Mouse (Mus musculus) liver, embryonic 15.5 days (tissue): ENCODE data around the gene Prl. TPM values are rescaled to one million over a fixed set of nuclear protein-coding genes. Genes with fewer than 3 reads are reported as not detected.
"Not testable (repeated sequence)": the region's sequence is repeated elsewhere in the genome, so short reads cannot be mapped to it uniquely, and the experiment has no call there.

Experiments used
- ATAC-seq: fragments of 200-750 bp; cut with Nextera tagmentation; 2 replicates; pipeline ENCODE4 v1.8.0; 2017; ENCODE audit warnings: moderate number of reproducible peaks, mild to moderate bottlenecking, moderate library complexity; ENCODE audit not compliant: insufficient read depth
- H3K27ac ChIP-seq: fragments of 300-500 bp; sonication (generic); replicated peaks from 2 replicates; pipeline ENCODE4 v1.5.1; 2015; ENCODE audit warnings: mild to moderate bottlenecking, inconsistent platforms
- H3K27me3 ChIP-seq: fragments of 300-500 bp; sonication (generic); 2 replicates; pipeline ENCODE4 v1.6.1; 2015; ENCODE audit warnings: mild to moderate bottlenecking, inconsistent platforms
- H3K36me3 ChIP-seq: fragments of 300-500 bp; sonication (generic); replicated peaks from 2 replicates; pipeline ENCODE4 v1.6.1; 2015; ENCODE audit warnings: moderate library complexity, mild to moderate bottlenecking, inconsistent platforms
- H3K4me1 ChIP-seq: fragments of 300-500 bp; sonication (generic); replicated peaks from 2 replicates; pipeline ENCODE4 v1.6.1; 2015; ENCODE audit warnings: inconsistent platforms
- H3K4me2 ChIP-seq: fragments of 300-500 bp; sonication (generic); 2 replicates; pipeline ENCODE4 v1.6.1; 2015; ENCODE audit warnings: moderate library complexity, mild to moderate bottlenecking, inconsistent platforms
- H3K4me3 ChIP-seq: fragments of 300-500 bp; sonication (generic); replicated peaks from 2 replicates; pipeline ENCODE4 v1.5.1; 2015; ENCODE audit warnings: mild to moderate bottlenecking, inconsistent platforms
- H3K9ac ChIP-seq: fragments of 300-500 bp; sonication (generic); 2 replicates; pipeline ENCODE4 v1.6.1; 2015; ENCODE audit warnings: moderate library complexity, mild to moderate bottlenecking, inconsistent platforms
- H3K9me3 ChIP-seq: fragments of 300-500 bp; sonication (generic); replicated peaks from 2 replicates; pipeline ENCODE4 v1.6.1; 2016; ENCODE audit warnings: inconsistent platforms
- WGBS: fragments of 180-500 bp; shearing (Covaris S2); methylation state at CpG from one replicate; pipeline ENCODE4 v1.1.7; 2015; ENCODE audit warnings: mixed read lengths; ENCODE audit not compliant: insufficient replicate concordance; 5-methylcytosine and 5-hydroxymethylcytosine counted together
- polyA plus RNA-seq: library from polyadenylated mRNA; unstranded; fragments of >200 nt; fragmentation: Nextera tagmentation; extraction: Ambion mirVana; gene quantifications from 2 replicates; pipeline ENCODE4 v1.2.1, GENCODE M21; 2015

Prl gene
- not detected in 2 replicates for polyA plus RNA-seq

DNA sequence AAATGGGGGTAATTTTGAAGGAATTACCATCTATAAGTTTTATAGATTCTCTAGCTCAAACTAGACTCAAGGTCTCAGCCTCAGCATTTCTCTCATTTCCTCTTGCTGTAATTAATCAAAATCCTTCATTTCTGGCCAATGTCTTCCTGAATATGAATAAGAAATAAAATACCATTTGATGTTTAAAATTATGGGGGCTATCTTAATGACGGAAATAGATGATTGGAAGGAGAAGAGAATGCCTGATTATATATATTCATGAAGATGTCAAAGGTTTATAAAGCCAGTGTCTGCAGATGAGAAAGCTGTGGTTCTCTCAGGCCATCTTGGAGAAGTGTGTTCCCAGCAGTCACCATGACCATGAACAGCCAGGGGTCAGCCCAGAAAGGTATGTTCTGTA, at the start of gene Prl:
Prl (plus strand) TSS at position 301 of the 400 bp plus-strand sequence.
- Histone ChIP-seq H3K36me3 (no peaks in the 10 kb centered on the region), H3K27me3 (no peaks in the 10 kb centered on the region), H3K4me3 (no peak within 1 kb of the TSS), H3K4me2 (no peak within 1 kb of the TSS), H3K9ac (no peak within 1 kb of the TSS), H3K4me1 (no peaks in the 10 kb centered on the region), H3K9me3 (no peaks in the 10 kb centered on the region), H3K27ac (no peak within 1 kb of the TSS)
- 58% methylated on average over 1 of the region's 1 CpGs for WGBS
- no peak for ATAC-seq

DNA sequence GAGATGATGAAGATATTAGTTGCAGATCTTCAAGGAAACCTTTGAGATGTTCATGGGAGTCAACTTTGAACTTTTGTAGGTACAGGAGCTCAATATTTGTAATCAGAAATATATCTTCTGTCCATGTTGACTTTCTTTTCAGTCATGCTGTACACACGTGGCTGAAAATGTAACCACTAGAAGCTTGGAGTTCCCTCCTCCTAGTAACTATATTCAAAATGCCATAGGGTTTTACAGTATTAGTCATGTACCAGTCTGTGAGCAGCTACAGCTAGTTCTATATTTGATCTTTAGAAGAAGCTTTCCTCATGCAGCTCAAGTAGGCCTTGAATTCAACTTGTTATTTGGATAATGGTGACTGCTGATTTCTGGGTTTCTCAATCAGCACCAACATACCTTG, 30.8 kb upstream of the Prl start:
- H3K9ac ChIP-seq, result no peak overlapping the region
- ATAC-seq, result no peak
- H3K4me2 ChIP-seq, result no peak overlapping the region
- no peak overlapping the region for H3K4me3 ChIP-seq
- no peak overlapping the region for H3K27ac ChIP-seq
- H3K36me3 ChIP-seq, result no peaks in the 10 kb centered on the region
- WGBS, result 39% methylated on average over 1 of the region's 1 CpGs
- no peaks in the 10 kb centered on the region for H3K27me3 ChIP-seq
- no peaks in the 10 kb centered on the region for H3K4me1 ChIP-seq
- H3K9me3 ChIP-seq, result no peaks in the 10 kb centered on the region

DNA sequence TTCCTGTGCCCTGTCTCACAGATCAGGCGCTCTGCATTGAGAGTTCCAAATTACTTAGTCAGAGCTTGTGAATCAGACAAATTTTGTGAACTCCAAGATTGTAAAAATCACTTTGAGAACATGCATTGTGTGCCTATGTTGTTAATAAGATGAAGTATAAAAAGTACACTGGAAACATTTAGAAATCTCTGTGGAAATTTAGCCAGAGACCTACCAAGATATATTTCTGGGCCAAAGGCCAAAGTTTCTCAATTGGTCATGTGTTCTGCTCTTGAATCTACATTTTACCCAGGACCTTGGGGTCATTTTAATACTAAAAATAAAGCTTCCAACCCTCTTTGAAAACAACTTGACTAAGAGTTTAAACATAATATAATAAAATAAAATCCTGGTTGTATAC, 30.0 kb upstream of the Prl start:
- Histone ChIP-seq H3K9ac (no peak overlapping the region), H3K36me3 (no peaks in the 10 kb centered on the region), H3K4me3 (no peak overlapping the region), H3K4me1 (no peaks in the 10 kb centered on the region), H3K27ac (no peak overlapping the region), H3K4me2 (no peak overlapping the region), H3K9me3 (no peaks in the 10 kb centered on the region), H3K27me3 (no peaks in the 10 kb centered on the region)
- 70% methylated on average over 1 of the region's 1 CpGs for WGBS
- no peak for ATAC-seq

DNA sequence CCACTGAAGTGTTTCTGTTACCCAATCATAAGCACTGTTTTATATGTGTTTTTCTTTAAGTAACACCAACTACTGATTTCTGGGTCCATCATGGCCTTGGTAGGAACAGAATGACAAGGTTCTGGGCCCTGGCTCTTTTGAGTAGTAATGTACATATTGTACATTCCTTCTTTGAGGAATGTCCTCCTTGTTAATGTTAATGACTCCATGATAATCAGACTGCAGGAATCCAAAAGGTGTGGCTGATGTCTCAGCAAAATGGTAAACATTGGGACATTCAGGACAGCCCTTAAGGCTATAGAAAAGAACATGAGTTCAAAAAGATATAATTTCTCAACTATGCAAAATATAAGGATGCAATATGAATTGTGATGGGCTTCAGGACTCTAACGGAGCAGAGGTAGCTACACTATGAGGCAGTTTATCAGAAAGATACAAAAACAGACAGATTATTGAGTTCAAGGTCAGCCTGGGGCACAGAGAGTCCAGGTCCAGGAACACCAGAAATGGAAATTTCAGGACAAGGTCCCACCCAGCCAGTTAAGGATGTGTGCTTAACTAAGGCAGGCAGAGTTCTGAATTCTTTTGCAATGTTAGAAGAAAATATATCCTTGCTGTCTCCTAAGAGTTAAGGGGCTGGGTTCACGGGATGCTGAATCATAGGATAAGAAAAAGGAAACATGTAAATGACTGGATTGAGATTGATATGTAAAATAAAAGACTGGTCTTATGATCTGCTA, 28.7 kb upstream of the Prl start:
- no peak overlapping the region for H3K27ac ChIP-seq
- H3K4me2 ChIP-seq, result no peak overlapping the region

DNA sequence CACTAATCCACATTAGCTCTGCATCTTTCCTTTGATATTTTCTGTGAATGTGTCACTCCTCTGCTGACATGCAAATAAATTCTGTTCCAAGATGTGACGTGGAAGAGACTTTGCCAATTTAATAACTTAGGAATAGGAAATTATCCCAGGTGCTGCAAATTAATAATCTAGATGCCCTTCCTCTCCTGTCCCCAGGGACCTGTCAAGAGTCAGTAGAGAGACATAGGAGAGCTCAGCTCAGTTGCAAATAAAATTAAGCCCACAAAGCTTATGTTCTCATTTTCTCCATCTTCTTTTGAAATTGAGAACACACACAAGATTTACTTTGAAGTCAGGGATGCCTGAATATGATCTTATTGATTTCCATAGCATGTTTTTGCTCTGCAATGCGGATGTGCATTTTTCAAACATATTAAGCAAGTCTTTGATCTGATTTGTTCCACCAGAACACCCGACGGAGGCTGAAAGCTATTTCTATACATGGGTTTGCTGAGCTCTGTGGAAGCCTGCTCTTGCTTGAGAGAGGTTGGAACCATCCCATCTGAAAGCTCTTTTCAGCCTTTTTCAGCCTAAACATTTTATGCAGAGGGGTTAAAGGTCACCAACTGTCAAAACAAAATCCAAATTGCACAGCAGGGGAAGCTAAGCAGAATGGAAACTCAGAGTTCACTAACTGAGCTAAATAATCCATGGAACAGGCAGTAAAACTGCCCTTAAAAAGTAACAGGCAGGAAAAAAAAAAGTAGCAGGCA, 26.1 kb upstream of the Prl start:
- 45% methylated on average over 4 of the region's 4 CpGs for WGBS
- H3K4me1 ChIP-seq, result no peaks in the 10 kb centered on the region
- H3K36me3 ChIP-seq, result no peaks in the 10 kb centered on the region
- H3K27ac ChIP-seq, result no peak overlapping the region
- ATAC-seq, result no peak
- no peak overlapping the region for H3K4me2 ChIP-seq
- no peak overlapping the region for H3K4me3 ChIP-seq
- H3K9me3 ChIP-seq, result no peaks in the 10 kb centered on the region
- H3K27me3 ChIP-seq, result no peaks in the 10 kb centered on the region
- H3K9ac ChIP-seq, result no peak overlapping the region

More for the DNA sequence above, 28.7 kb upstream of the Prl start:
- H3K4me1 ChIP-seq, result no peaks in the 10 kb centered on the region
- H3K4me3 ChIP-seq, result no peak overlapping the region
- H3K36me3 ChIP-seq, result no peaks in the 10 kb centered on the region
- H3K9ac ChIP-seq, result no peak overlapping the region
- 68% methylated on average over 2 of the region's 2 CpGs for WGBS
- no peaks in the 10 kb centered on the region for H3K27me3 ChIP-seq
- no peak for ATAC-seq
- H3K9me3 ChIP-seq, result no peaks in the 10 kb centered on the region

DNA sequence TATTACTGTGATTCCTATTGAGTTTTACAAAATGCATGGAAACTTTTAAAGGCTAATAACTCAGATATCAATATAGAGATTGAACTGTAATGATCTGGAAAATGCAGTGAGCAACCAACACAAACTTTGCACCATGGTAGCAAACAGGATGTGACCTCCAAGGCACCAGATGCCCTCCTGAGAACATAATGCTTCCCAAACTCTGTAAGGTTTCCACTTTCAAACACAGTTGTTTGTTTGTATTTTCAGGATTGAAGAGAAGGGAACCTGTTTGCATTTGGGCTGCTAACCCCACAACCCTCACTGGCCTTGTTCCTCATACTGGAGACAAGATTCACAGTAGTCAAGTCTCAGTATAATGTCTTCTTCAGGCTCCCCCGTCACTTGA, 25.5 kb upstream of the Prl start:
- H3K4me3 ChIP-seq, result no peak overlapping the region
- 56% methylated on average over 1 of the region's 1 CpGs for WGBS
- no peaks in the 10 kb centered on the region for H3K36me3 ChIP-seq
- H3K9me3 ChIP-seq, result no peaks in the 10 kb centered on the region
- H3K27me3 ChIP-seq, result no peaks in the 10 kb centered on the region
- no peaks in the 10 kb centered on the region for H3K4me1 ChIP-seq
- H3K9ac ChIP-seq, result no peak overlapping the region
- H3K4me2 ChIP-seq, result no peak overlapping the region
- H3K27ac ChIP-seq, result no peak overlapping the region
- ATAC-seq, result no peak

DNA sequence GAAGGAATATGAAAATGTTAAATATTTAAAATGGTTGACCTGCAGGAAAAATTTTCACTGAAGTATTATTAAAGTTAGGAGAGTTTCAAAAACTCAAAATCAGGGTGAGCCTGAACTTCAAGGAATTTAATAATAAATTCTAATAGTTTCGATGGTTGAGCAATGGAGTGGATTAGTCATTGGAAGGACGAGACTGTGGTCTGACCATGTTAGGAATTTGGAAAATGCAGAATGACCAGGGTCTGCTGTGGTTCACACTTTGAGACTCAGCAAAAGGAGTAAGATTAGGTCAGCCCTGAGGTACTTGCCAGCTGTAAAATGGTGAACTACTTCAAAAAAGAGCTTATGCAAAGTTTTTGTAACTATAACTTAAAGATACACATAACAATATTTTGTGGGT, 24.4 kb upstream of the Prl start:
- Histone ChIP-seq H3K36me3 (no peaks in the 10 kb centered on the region), H3K27ac (no peak overlapping the region), H3K4me1 (no peaks in the 10 kb centered on the region), H3K9me3 (no peaks in the 10 kb centered on the region), H3K4me2 (no peak overlapping the region), H3K27me3 (no peaks in the 10 kb centered on the region), H3K9ac (no peak overlapping the region), H3K4me3 (no peak overlapping the region)
- WGBS, result 60% methylated on average over 2 of the region's 2 CpGs
- ATAC-seq, result no peak

DNA sequence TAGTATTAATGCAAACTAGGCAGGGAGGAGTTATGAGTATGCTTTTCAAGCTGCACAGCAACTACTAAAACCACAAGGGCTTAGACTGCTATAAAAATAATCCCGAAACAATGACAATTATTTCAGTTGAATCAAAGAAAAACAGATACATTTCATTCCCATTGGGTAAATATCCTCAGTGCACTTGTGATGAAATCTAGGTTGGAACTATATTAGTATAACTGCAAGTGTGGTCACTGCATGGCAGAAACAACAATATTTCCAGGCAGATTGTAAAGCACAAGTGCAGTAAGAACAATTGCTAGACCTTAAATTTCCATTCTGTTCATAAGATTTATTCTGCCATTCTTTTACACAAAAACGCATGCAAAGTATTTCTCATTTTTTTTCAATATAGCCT, 15.2 kb upstream of the Prl start:
- Histone ChIP-seq H3K4me1 (no peaks in the 10 kb centered on the region), H3K4me2 (no peak overlapping the region), H3K36me3 (no peaks in the 10 kb centered on the region), H3K9me3 (no peaks in the 10 kb centered on the region), H3K27me3 (no peaks in the 10 kb centered on the region), H3K9ac (no peak overlapping the region), H3K27ac (no peak overlapping the region), H3K4me3 (no peak overlapping the region)
- no peak for ATAC-seq
- WGBS, result 58% methylated on average over 2 of the region's 2 CpGs

DNA sequence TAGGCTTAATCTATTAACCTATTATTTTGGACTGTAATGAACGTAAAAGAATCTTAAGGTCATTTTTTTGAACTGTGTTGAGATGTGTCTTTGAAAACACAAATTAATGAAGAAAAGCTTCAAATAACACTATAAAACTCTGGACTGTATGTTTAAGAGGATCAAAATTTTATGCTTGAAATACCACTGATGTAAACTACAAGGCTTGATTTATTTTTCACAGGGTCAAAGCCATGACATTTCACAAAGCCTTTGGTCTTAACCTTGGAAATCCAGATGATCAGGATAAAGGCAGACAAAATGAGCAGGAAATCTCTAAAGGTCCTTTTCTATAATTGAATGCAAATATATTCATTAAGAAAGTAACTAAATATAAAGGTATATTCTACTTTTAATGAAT, 14.0 kb upstream of the Prl start:
- Histone ChIP-seq H3K9me3 (no peaks in the 10 kb centered on the region), H3K36me3 (no peaks in the 10 kb centered on the region), H3K9ac (no peak overlapping the region), H3K27me3 (no peaks in the 10 kb centered on the region), H3K4me2 (no peak overlapping the region), H3K4me1 (no peaks in the 10 kb centered on the region), H3K27ac (no peak overlapping the region), H3K4me3 (no peak overlapping the region)
- no peak for ATAC-seq
- WGBS, result 53% methylated on average over 1 of the region's 1 CpGs

DNA sequence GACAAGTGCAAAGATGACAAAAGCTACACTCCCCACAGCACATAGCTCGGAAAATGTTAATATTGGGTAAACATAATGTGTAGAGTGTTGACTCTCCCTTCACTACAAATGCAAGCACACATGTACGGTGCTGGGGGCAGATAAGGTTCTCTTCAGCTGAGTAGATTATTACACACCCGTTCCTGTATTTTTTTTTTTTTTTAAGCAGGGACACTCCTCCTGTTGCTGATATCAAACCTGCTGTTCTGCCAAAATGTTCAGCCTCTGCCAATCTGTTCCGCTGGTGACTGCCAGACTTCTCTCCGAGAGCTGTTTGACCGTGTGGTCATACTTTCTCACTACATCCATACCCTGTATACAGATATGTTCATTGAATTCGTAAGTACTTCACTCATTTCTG, 1.8 kb downstream of the Prl start:
- H3K4me1 ChIP-seq, result no peaks in the 10 kb centered on the region
- H3K27me3 ChIP-seq, result no peaks in the 10 kb centered on the region
- 62% methylated on average over 7 of the region's 7 CpGs for WGBS
- no peaks in the 10 kb centered on the region for H3K36me3 ChIP-seq
- H3K9ac ChIP-seq, result no peak overlapping the region
- H3K27ac ChIP-seq, result no peak overlapping the region
- no peak for ATAC-seq
- H3K4me3 ChIP-seq, result no peak overlapping the region
- H3K4me2 ChIP-seq, result no peak overlapping the region
- H3K9me3 ChIP-seq, result no peaks in the 10 kb centered on the region

DNA sequence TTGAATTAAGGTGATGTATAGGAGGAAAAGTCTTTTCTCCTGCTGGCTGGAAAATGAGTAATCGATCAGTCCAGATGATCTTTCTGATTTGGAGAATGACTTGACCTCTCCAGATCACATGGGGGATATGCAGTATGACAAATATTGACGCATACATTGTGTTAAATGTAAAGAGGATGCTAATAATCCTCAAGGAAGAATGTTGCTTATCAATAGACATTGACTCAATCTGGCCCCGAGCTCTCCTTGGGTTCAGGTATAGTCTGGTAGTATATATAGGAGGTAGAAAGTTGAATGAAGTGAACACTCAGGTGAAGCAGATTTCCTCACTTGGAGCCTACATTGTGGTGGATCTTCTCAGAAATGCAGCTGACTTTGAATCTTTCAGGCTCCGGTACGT, 36.5 kb downstream of the Prl start, which contains the start of gene Prl3d1:
Prl3d1 (plus strand) TSS at position 301 of the 400 bp plus-strand sequence.
- H3K9me3 ChIP-seq, H3K27me3 ChIP-seq, ATAC-seq, H3K4me2 ChIP-seq, H3K27ac ChIP-seq, H3K9ac ChIP-seq, H3K4me3 ChIP-seq, H3K36me3 ChIP-seq, H3K4me1 ChIP-seq: not testable (repeated sequence)
- WGBS, result 68% methylated on average over 5 of the region's 5 CpGs
